Mouse (Mus musculus) T-helper 17 cell (primary cell): ENCODE measurements around the gene Cxcl16.
"Not testable (repeated sequence)": the region's sequence is repeated elsewhere in the genome, so short reads cannot be mapped to it uniquely, and the experiment has no call there.

Experiments used
- in situ Hi-C, 2 experiments: fragments of 300-600 bp; cut with MboI, MseI; formaldehyde crosslinking; loops; 1 replicate in 1 of 2; 2 replicates in 1 of 2; pipeline ENCODE4 v1.15.1; 2025; ENCODE audit warnings: high pct_unique_total_duplicates in 2 of 2

Cxcl16 gene

GRCm38 (mm10) chr11:70458688-70459600 lies 840 bp downstream of the Cxcl16 start, which contains the start of gene Zmynd15:
TSS of gene Zmynd15 (plus strand) at chr11:70459433.
- in situ Hi-C loops: no loop called here

DNA sequence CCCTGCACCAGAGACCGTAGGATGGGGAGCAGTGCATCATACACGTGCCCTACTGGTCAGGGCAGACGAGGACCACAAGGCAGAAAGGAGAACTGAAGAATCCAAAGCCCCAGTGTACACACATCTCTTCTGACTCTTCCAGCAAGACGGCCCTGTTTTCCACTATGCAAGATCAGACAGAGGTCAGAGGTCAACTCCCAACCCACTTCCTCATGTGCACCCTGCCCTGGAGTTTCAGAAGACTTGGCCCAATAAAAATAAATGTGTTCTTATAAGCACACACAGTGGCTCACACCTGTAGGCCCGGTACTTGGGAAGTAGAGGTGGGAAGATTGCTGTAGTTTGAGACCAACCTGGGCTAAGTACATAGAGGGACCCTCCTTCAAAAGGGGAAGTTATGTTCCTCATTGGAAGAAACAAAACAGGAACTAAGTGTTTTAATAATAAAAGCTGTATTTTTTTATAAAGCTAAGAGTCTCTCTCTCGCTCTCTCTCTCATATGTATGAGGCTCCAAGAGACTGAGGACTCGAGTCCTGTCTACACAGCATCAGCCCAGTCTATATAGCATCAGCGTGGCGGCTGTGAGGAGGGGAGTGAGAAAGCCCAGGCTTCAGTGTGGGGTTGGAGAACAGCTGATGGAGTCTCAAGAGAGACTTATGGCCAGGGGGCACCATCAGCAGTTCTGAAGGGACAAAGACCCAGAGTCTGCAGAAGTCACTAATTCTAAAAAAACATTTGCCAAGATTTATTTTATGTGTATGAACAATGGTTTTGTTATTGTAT lies 6.3 kb downstream of the Cxcl16 start:
- in situ Hi-C loops: no loop called here

GRCm38 (mm10) chr11:70451797-70452498 lies 7.8 kb downstream of the Cxcl16 start, which contains the start of gene Med11:
TSS of gene Med11 (plus strand) at chr11:70451919.
- in situ Hi-C loops: no loop called here

DNA sequence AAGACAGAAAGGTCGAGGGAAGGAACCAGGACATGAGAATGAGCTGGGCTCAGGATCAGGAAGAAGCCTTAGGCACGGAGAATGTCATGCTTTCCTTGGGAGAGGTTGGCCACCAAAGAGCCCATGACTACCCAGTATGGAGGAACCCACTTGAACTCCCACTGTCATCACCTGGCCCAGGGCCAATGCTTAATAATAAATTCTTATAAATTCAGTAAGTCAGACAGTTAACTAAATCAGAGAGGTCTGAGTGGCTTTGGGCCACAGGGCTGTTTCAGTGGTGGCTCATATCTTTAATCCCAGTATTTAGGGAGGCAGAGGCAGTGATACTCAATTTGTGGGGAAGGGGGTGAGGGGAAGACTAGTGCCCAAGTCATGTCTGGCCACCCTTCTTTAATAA lies 8.9 kb downstream of the Cxcl16 start:
- in situ Hi-C loops: no loop called here

DNA sequence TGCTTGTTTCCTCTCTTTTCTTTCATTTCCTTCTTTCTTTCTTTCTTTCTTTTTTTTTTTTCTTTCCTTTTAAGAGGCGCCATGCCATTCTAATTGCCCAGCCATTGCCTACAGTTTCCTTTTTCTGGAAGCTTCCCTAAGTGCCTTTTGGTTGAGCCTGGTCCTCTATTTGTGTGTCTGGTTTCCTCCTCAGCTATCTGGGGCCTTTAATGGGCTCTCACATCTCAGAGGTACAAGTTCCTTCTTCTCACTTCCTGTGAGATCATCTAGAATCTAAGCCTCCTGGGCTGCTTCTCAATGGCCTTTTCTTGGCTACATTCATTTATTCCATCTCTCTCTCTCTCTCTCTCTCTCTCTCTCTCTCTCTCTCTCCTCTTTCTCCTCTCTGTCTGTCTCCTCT lies 12.4 kb downstream of the Cxcl16 start:
- in situ Hi-C loops: no loop called here

- in situ Hi-C loops: no loop called here
These were observed 13.0 kb downstream of the Cxcl16 start for GRCm38 (mm10) chr11:70446756-70447155.

DNA sequence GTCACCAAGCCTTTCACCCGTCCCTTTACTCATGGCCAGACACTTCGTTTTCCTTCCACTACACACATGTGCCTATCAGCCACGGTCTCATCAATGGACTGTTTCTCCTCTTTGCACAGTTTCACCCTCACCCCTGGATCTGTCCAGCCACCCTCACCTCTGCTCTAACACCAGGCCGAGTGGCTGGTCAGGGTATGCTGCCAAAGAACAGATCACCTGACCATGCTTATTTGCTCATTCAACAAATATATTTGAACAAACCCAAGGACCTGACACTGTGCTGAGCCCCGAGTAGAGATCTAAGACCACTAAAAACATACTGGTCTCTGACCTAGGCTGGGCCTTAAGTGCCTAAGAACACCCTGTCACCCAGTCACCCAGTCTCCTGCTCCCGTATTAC lies 15.1 kb downstream of the Cxcl16 start:
- in situ Hi-C loops: no loop called here

- in situ Hi-C loops: no loop called here
These were observed 15.8 kb downstream of the Cxcl16 start for GRCm38 (mm10) chr11:70443964-70444363.

DNA sequence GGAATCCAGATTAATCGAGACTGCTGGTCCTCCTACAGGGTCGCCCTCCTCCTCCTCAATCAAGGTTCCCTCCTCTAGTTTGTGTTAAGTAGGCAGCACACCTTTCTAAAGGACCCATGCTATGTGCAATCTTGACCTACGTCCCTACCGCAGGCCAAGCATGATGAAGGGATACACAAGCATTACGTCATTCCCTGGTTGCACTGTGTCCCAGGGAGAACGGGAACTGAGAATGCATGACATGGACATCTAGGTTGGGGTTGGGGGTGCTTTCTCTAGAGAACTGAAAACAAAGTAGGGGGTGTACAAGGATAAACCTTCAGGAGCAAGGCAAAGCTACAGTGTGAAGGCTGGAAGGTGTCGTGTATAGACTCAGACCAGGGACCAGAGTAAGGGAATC lies 17.9 kb downstream of the Cxcl16 start:
- in situ Hi-C loops: no loop called here

GRCm38 (mm10) chr11:70440637-70441036 lies 19.1 kb downstream of the Cxcl16 start:
- in situ Hi-C loops: no loop called here

- in situ Hi-C loops: loop anchor here in 1 of 2 experiments (5.0 kb wide), 1 partner anchor 178 kb away; the partner anchor contains the start of genes 4930544D05Rik and Chrne
These were observed 20.9 kb downstream of the Cxcl16 start for GRCm38 (mm10) chr11:70438728-70439374.

DNA sequence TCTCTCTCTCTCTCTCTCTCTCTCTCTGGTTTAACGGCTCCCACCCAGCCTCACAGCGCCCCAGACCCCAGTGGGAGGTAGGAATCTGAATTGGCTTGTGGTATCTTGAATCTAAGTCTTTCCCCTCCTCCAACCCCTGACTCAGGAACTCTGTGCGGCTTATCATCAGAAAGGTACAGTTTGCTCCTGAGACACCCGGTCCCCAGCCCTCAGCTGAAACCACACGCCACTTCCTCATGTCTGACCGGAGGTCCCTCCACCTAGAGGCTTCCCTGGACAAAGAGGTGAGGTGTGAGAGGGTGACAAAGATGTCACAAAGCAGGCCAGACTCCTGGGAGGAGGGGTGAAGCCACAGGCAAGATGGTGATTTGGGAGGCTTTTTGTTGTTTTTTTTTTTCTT lies 22.4 kb downstream of the Cxcl16 start:
- in situ Hi-C loops: loop anchor here in 1 of 2 experiments (5.0 kb wide), 1 partner anchor 180 kb away; the partner anchor contains the start of genes 4930544D05Rik and Chrne

GRCm38 (mm10) chr11:70435476-70435875 lies 24.3 kb downstream of the Cxcl16 start:
- in situ Hi-C loops: loop anchor here in 1 of 2 experiments (5.0 kb wide), 1 partner anchor 182 kb away; the partner anchor contains the start of genes 4930544D05Rik and Chrne

DNA sequence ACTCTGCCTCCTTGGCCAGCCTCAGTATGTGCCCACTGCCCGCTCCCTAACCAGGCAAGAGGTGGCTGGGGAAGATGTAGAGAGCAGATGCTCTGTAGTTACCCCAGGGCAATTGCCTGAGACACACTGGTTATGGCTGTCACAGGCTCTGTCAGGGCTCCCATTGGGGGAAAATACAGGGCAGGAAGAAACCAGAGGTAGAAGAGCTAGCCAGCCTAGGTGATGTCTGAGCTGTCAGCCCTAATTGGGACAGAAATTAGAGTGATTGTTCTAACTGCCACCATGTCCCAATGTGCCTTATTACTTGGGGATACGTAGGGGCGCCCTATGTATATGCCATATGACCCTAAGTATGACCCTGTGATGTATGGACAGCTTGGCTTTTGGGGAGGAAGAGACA lies 25.8 kb downstream of the Cxcl16 start:
- in situ Hi-C loops: loop anchor here in 1 of 2 experiments (5.0 kb wide), 1 partner anchor 73 kb away; the partner anchor contains the start of gene Tm4sf5

GRCm38 (mm10) chr11:70433569-70433943 lies 26.2 kb downstream of the Cxcl16 start:
- in situ Hi-C loops: loop anchor here in 1 of 2 experiments (5.0 kb wide), 1 partner anchor 74 kb away; the partner anchor contains the start of gene Tm4sf5

DNA sequence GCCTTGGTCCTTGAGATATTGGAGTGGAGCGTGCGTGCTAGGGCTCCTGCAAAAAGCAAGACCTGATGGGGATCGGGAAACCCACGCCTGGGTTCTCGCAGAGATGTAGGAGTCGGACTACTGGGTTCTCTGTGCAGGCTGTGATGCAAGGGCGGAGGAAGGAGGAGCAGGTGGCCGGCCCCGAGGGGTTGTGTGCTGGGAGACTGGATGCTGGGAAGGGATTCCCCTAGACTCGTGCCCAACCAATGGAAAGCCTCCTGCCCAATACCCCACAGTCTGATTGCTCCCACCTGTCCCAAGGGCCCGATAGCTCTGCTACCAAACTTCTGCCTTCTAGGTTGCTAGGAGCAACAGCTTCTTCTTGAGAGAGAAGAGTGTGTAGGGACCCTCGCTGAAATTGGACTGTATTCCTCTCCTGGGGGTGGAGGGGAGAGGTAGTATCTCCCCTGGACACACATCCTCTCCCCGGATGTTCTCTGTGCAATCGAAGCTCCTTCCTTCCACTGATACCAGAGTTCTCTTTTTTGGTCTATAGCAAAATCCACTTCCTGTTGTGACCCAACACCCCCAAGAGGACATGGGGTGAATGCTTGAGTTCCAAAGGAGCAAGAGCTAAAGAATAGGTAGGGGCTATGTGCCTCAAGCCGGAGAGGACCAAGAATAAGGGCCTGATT lies 26.8 kb downstream of the Cxcl16 start:
- in situ Hi-C loops: loop anchor here in 1 of 2 experiments (5.0 kb wide), 1 partner anchor 74 kb away; the partner anchor contains the start of gene Tm4sf5

DNA sequence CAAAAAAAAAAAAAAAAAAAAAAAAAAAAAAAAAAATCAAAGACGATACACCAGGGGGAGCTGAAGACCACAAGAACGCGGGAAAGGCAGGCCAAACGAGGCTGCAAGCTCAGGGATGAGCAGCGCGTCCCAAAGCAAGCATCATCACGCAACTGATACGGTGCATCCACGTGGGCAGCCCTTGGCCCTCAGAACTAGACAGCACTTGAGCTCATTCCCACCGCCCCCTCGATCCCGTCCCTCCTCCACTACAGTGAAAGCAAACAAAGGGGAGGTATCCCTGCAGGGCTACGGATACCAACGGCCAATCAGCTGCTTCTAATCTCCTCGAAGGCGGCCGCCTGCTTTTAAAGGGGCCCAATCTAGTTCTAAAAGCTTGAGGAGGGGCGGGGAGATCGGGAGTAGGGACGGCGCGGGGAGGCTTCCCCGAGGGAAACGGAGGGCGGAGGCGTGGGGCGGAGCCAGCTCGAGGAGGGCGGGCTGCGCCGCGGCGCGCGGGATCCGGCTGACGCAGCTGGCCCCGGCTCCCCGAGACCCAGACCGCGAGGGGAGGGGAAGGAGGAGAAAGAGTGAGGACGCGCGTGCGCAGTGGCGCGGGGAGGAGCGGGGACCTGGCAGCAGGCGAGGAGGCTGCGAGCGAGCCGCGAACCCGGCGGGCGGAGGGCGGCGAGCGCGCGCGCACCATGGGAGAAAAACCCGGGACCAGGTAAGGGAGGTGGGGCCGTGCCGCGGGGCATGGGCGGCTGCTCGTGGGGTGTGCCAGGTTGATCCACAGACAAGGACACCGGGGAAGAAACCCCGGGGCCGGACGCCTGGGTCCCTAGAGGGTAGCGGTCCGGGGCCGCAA lies 27.5 kb downstream of the Cxcl16 start, which contains the start of gene Arrb2:
Gene Arrb2, plus strand, starts transcription at position 588 of the 847 bp plus-strand sequence.
- in situ Hi-C loops: loop anchor here in 1 of 2 experiments (5.0 kb wide), 1 partner anchor 75 kb away; the partner anchor contains the start of gene Tm4sf5

- in situ Hi-C loops: loop anchor here in 1 of 2 experiments (5.0 kb wide), 1 partner anchor 76 kb away; the partner anchor contains the start of gene Tm4sf5
These were observed 28.2 kb downstream of the Cxcl16 start for GRCm38 (mm10) chr11:70431574-70431973.

GRCm38 (mm10) chr11:70426598-70426997 lies 33.2 kb downstream of the Cxcl16 start:
- in situ Hi-C loops: not testable (repeated sequence)
